Mouse (Mus musculus): ENCODE measurements at regions not wholly inside any gene's neighbourhood (a gene's known extent, or its start where the extent isn't known, plus 50 kb on each side); places are given as distances from the start of the nearest gene placed in this dataset.
A peak's percentile ranks its signal among the peaks of the same experiment; 100 is the strongest.

- Histone ChIP-seq H3K9ac (replicated peaks) (no peak overlapping the region), H3K27me3 (no peaks in the 10 kb centered on the region), H3K4me2 (replicated peaks) (no peak overlapping the region), H3K4me3 (no peak overlapping the region), H3K36me3 (no peaks in the 10 kb centered on the region), H3K27ac (replicated peaks) (no peak overlapping the region), H3K9me3 (no peaks in the 10 kb centered on the region), H3K4me1 (no peaks in the 10 kb centered on the region)
- WGBS, result 74% methylated on average over 1 of the region's 1 CpGs
- ATAC-seq (ENCODE audit: low FRiP score, low read depth), result no peak
These were observed 413.4 kb upstream of the Impad1 start for GRCm38 (mm10) chr4:5206394-5207099.

- 73% methylated on average over 7 of the region's 7 CpGs for WGBS
- H3K9me3 ChIP-seq, result no peaks in the 10 kb centered on the region
- H3K36me3 ChIP-seq, result no peaks in the 10 kb centered on the region
- no peak overlapping the region for H3K9ac ChIP-seq (replicated peaks)
- H3K27me3 ChIP-seq, result no peaks in the 10 kb centered on the region
- ATAC-seq (ENCODE audit: low FRiP score, low read depth), result 0 out of 2 replicates have a peak, but pooled peaks have one; percentile 9
- H3K4me2 ChIP-seq (replicated peaks), result no peak overlapping the region
- H3K27ac ChIP-seq (replicated peaks), result no peak overlapping the region
- no peak overlapping the region for H3K4me3 ChIP-seq
- H3K4me1 ChIP-seq, result no peaks in the 10 kb centered on the region
These were observed 412.4 kb upstream of the Impad1 start for GRCm38 (mm10) chr4:5205328-5206208.

GRCm38 (mm10) chr4:5194272-5194671 is 401.1 kb upstream of the Impad1 start:
- Histone ChIP-seq H3K4me2 (replicated peaks) (no peak overlapping the region), H3K9ac (replicated peaks) (no peak overlapping the region), H3K27ac (replicated peaks) (no peak overlapping the region), H3K9me3 (no peaks in the 10 kb centered on the region), H3K4me1 (peaks cover 2% of the 10 kb centered on the region; the same call in 1 of the 2 replicates), H3K4me3 (no peak overlapping the region), H3K36me3 (no peaks in the 10 kb centered on the region), H3K27me3 (no peaks in the 10 kb centered on the region)
- WGBS, result 16% methylated on average over 3 of the region's 3 CpGs
- ATAC-seq (ENCODE audit: low FRiP score, low read depth), result peak; percentile 69

DNA sequence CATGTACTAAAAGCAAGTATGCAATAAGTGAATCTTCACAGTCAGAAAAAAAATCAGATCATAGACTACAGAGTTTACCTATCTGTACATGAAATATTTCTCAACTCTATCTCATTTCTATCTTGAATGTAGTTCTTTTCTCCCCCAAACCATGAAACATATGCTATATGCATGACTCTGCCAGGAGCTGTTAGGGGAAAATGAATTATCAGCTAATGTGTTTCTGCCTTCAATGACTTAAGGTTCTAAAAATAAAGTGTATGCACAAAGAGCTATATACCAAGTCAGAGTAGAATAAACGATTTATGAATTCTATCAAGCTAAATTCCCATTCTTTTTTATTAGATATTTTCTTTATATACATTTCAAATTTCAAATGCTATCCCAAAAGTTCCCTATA is 388.4 kb upstream of the Impad1 start:
- no peak overlapping the region for H3K27ac ChIP-seq (replicated peaks)
- WGBS, result 72% methylated on average over 1 of the region's 1 CpGs
- H3K27me3 ChIP-seq, result no peaks in the 10 kb centered on the region
- ATAC-seq (ENCODE audit: low FRiP score, low read depth), result no peak
- H3K36me3 ChIP-seq, result no peaks in the 10 kb centered on the region
- no peaks in the 10 kb centered on the region for H3K9me3 ChIP-seq
- H3K4me1 ChIP-seq, result no peaks in the 10 kb centered on the region
- no peak overlapping the region for H3K9ac ChIP-seq (replicated peaks)
- no peak overlapping the region for H3K4me2 ChIP-seq (replicated peaks)
- no peak overlapping the region for H3K4me3 ChIP-seq

GRCm38 (mm10) chr4:5178991-5179693 is 386.0 kb upstream of the Impad1 start:
- Histone ChIP-seq H3K4me1 (no peaks in the 10 kb centered on the region), H3K27ac (replicated peaks) (no peak overlapping the region), H3K36me3 (no peaks in the 10 kb centered on the region), H3K4me2 (replicated peaks) (no peak overlapping the region), H3K4me3 (no peak overlapping the region), H3K9ac (replicated peaks) (no peak overlapping the region), H3K27me3 (no peaks in the 10 kb centered on the region), H3K9me3 (no peaks in the 10 kb centered on the region)
- 61% methylated on average over 11 of the region's 11 CpGs for WGBS
- peak; percentile 70; the same call in 1 of the 2 replicates for ATAC-seq (ENCODE audit: low FRiP score, low read depth)

DNA sequence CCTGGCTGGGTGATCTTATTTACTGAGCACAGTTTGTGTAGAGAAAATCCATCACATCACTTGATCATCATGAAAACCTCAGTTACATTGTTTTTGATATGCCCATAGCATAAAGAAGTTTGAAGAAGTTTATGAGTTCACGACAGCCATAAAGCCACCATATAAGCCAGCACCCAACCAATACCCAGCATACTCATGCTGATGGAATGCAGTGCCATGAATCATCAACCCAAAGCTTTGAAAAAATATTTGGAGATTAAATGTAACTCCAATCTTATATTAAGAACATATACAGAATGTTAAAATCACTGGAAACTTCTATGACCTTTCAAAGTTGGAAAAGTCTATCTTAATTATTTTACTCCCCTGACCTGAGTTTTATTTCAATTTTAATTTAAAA is 372.1 kb upstream of the Impad1 start:
- 97% methylated on average over 1 of the region's 1 CpGs for WGBS
- no peak overlapping the region for H3K4me3 ChIP-seq
- H3K9me3 ChIP-seq, result no peaks in the 10 kb centered on the region
- H3K9ac ChIP-seq (replicated peaks), result no peak overlapping the region
- H3K4me1 ChIP-seq, result no peaks in the 10 kb centered on the region
- no peaks in the 10 kb centered on the region for H3K36me3 ChIP-seq
- H3K27me3 ChIP-seq, result no peaks in the 10 kb centered on the region
- no peak overlapping the region for H3K27ac ChIP-seq (replicated peaks)
- ATAC-seq (ENCODE audit: low FRiP score, low read depth), result no peak
- H3K4me2 ChIP-seq (replicated peaks), result no peak overlapping the region

DNA sequence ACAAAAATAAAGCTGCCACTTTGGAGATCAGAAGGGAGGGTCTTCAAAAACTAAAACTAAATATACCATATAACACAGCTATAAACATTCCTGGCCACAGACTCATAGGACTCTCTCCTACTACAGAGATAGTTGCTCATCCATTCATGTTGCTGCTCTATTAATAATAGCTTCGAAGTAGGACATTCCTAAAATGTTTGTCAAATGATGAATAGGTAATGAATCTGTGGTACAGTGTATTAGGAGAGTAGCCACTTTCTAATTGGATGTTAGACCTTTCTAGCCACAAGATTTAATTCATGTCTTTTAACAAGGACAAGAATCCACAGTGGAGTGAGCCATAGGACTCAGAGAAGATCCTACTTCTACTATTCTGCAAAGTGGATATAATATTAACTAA is 367.8 kb upstream of the Impad1 start:
- WGBS, result 58% methylated on average over 1 of the region's 1 CpGs
- no peaks in the 10 kb centered on the region for H3K4me1 ChIP-seq

DNA sequence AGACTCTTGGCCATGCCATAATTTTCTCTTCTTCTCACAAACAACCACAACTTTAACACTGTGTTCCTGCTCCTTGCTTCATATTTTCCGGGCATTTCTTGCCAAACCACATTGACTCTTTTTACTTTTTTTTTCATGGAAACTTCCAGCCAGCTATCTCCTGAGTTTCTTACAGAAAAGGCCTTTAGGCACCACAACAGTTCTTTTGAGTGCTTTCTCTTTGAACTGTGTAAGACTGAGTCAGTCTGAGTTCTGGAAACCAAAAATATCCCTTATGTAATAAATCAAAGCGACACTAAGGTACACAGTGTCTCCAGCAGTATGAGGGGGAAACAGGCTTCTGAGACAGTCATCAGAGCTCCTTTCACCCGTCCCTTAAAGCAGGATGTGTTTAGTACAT is 337.6 kb upstream of the Impad1 start:
- Histone ChIP-seq H3K27ac (replicated peaks) (no peak overlapping the region), H3K9me3 (no peaks in the 10 kb centered on the region), H3K4me2 (replicated peaks) (no peak overlapping the region), H3K36me3 (no peaks in the 10 kb centered on the region), H3K4me1 (no peaks in the 10 kb centered on the region), H3K9ac (replicated peaks) (no peak overlapping the region), H3K27me3 (no peaks in the 10 kb centered on the region), H3K4me3 (no peak overlapping the region)
- WGBS, result 78% methylated on average over 3 of the region's 3 CpGs
- no peak for ATAC-seq (ENCODE audit: low FRiP score, low read depth)

More for the DNA sequence above, 367.8 kb upstream of the Impad1 start:
- H3K36me3 ChIP-seq, result no peaks in the 10 kb centered on the region
- no peaks in the 10 kb centered on the region for H3K27me3 ChIP-seq
- H3K4me3 ChIP-seq, result no peak overlapping the region
- no peaks in the 10 kb centered on the region for H3K9me3 ChIP-seq
- H3K27ac ChIP-seq (replicated peaks), result no peak overlapping the region
- H3K9ac ChIP-seq (replicated peaks), result no peak overlapping the region
- no peak for ATAC-seq (ENCODE audit: low FRiP score, low read depth)
- H3K4me2 ChIP-seq (replicated peaks), result no peak overlapping the region

DNA sequence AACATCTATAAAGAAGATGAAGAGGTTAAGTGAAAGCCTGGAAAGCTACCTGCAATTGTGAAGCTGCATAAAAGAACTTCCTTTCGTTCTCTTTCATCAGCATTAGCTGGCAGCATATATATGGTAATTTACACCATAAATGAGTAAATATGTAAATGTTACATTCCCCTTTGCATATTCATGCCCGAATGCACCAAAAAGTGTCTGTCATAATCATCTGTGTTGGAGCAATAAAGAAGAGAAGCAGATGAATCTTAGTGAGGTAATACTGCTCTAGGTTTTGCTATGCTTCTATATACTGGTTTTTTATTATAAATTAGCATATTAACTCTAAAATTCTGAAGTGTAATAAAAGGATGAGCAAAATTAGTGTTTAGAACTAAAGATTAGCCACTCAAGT is 332.9 kb upstream of the Impad1 start:
- Histone ChIP-seq H3K27ac (replicated peaks) (no peak overlapping the region), H3K36me3 (no peaks in the 10 kb centered on the region), H3K4me3 (no peak overlapping the region), H3K27me3 (no peaks in the 10 kb centered on the region), H3K4me2 (replicated peaks) (no peak overlapping the region), H3K4me1 (no peaks in the 10 kb centered on the region), H3K9me3 (no peaks in the 10 kb centered on the region), H3K9ac (replicated peaks) (no peak overlapping the region)
- ATAC-seq (ENCODE audit: low FRiP score, low read depth), result no peak
- 94% methylated on average over 2 of the region's 2 CpGs for WGBS

DNA sequence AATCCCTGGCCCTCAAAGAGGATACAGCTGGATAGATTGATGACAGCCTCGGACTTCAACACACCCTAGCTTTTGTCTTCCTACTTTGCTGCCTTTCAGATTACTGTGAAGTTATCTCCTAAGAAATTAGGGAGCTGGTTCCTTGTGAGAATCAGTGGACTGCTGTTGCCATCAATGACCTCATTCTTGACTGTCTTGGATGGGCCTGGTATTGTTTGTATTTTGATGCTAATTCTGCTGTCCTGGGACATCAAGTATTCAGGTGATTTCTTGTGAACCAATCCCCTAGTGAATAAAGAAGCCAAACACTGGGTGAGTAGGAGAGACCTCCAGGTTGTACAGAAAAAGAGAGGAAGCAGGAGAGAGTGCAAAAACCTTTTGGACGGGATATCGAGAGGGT is 305.3 kb upstream of the Impad1 start:
- ATAC-seq (ENCODE audit: low FRiP score, low read depth), result no peak
- Histone ChIP-seq H3K27ac (replicated peaks) (no peak overlapping the region), H3K4me3 (no peak overlapping the region), H3K27me3 (no peaks in the 10 kb centered on the region), H3K4me1 (no peaks in the 10 kb centered on the region), H3K36me3 (no peaks in the 10 kb centered on the region), H3K9ac (replicated peaks) (no peak overlapping the region), H3K9me3 (no peaks in the 10 kb centered on the region), H3K4me2 (replicated peaks) (no peak overlapping the region)
- 84% methylated on average over 3 of the region's 3 CpGs for WGBS

DNA sequence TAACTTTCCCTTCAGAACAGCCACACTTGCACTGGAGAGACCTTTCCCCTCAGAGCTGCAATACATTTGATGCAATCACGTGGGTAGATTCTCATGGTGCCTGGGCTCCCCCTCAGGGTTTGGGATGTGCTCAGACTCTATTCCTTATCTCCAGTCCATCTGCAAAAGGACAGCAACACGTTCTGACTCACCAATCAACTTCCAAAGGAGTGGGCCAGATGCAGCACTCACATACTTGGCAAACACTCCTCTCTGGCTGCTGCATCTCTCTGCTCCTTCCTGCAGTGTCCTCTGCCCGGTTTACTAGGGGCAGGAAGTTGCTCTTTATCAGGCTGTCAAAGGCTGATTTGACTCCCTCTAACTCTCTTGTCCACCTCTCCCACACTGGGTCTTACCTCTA is 285.6 kb upstream of the Impad1 start:
- Histone ChIP-seq H3K9me3 (no peaks in the 10 kb centered on the region), H3K36me3 (no peaks in the 10 kb centered on the region), H3K4me1 (no peaks in the 10 kb centered on the region), H3K27ac (replicated peaks) (no peak overlapping the region), H3K4me3 (no peak overlapping the region), H3K27me3 (no peaks in the 10 kb centered on the region), H3K4me2 (replicated peaks) (no peak overlapping the region), H3K9ac (replicated peaks) (no peak overlapping the region)
- 64% methylated on average over 3 of the region's 3 CpGs for WGBS
- ATAC-seq (ENCODE audit: low FRiP score, low read depth), result no peak

DNA sequence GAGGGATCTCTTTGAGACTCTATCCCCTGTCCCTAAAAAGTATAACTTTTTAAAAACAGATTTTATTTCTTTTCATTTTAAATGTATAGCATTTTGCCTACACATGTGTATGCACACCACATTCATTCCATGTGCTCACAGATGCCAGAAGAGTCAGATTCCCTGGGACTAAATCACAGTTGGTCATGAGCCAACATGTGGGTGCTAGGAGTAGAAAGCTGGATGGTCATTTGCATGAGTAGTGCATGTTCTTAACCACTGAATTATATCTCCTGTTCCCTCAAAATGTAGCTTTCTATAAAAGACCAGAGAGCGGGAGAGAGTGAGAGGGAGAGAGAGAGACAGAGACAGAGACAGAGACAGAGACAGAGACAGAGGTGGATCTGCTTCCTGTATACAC is 281.6 kb upstream of the Impad1 start:
- Histone ChIP-seq H3K27ac (replicated peaks) (no peak overlapping the region), H3K9me3 (no peaks in the 10 kb centered on the region), H3K4me1 (no peaks in the 10 kb centered on the region), H3K36me3 (no peaks in the 10 kb centered on the region), H3K4me3 (no peak overlapping the region), H3K27me3 (no peaks in the 10 kb centered on the region), H3K9ac (replicated peaks) (no peak overlapping the region), H3K4me2 (replicated peaks) (no peak overlapping the region)
- 83% methylated on average over 1 of the region's 1 CpGs for WGBS
- no peak for ATAC-seq (ENCODE audit: low FRiP score, low read depth)
